Mouse (Mus musculus) liver, embryonic 14.5 days (tissue): Measurements from ENCODE around the gene Kmt2a.

Source experiments
- CTCF ChIP-seq: IDR thresholded peaks from 2 replicates; pipeline ENCODE4 v1.5.1; 2016; ENCODE audit warnings: antibody characterized with exemption, low read depth, control low read depth
- EP300 ChIP-seq: IDR thresholded peaks from 2 replicates; pipeline ENCODE4 v1.6.1; 2016; ENCODE audit warnings: antibody characterized with exemption, low read depth

GRCm38 (mm10) chr9:44903856-44904255, 22.8 kb upstream of the Kmt2a start:
- TF ChIP-seq CTCF (no peak), EP300 (no peak)
